Mouse (Mus musculus): ENCODE measurements at regions not wholly inside any gene's neighbourhood (a gene's known extent, or its start where the extent isn't known, plus 50 kb on each side); places are given as distances from the start of the nearest gene placed in this dataset.

- DNase-seq (ENCODE audit: low spot score) (no peak), ATAC-seq (ENCODE audit: low FRiP score) (no peak)
- WGBS = 53% methylated on average over 4 of the region's 4 CpGs
These were observed 120.0 kb downstream of the Dusp6 start for GRCm38 (mm10) chr10:99383028-99383427.

GRCm38 (mm10) chr10:99384366-99384765, 121.3 kb downstream of the Dusp6 start:
- Histone ChIP-seq H3K9me3 (ENCODE audit: control insufficient read depth, low read length) (no peaks in the 10 kb centered on the region), H3K36me3 (replicated peaks; ENCODE audit: control insufficient read depth, insufficient read depth) (no peaks in the 10 kb centered on the region), H3K27me3 (ENCODE audit: control insufficient read depth, insufficient read depth, low read length) (0 out of 2 replicates have a peak, but pooled peaks cover 3% of the 10 kb centered on the region), H3K9ac (no peak overlapping the region), H3K4me1 (replicated peaks; ENCODE audit: control insufficient read depth, insufficient read depth, low read length) (no peaks in the 10 kb centered on the region), H3K4me2 (replicated peaks) (no peak overlapping the region), H3K4me3 (replicated peaks; ENCODE audit: low read length) (no peak overlapping the region), H3K27ac (no peak overlapping the region)
- ATAC-seq (ENCODE audit: low FRiP score) = no peak
- no peak for DNase-seq (ENCODE audit: low spot score)
- WGBS = 96% methylated on average over 6 of the region's 6 CpGs

More at GRCm38 (mm10) chr10:99383028-99383427, 120.0 kb downstream of the Dusp6 start:
- Histone ChIP-seq H3K9ac (no peak overlapping the region), H3K27me3 (ENCODE audit: control insufficient read depth, insufficient read depth, low read length) (0 out of 2 replicates have a peak, but pooled peaks cover 3% of the 10 kb centered on the region), H3K9me3 (ENCODE audit: control insufficient read depth, low read length) (no peaks in the 10 kb centered on the region), H3K4me2 (replicated peaks) (no peak overlapping the region), H3K27ac (no peak overlapping the region), H3K4me1 (replicated peaks; ENCODE audit: control insufficient read depth, insufficient read depth, low read length) (no peaks in the 10 kb centered on the region), H3K36me3 (replicated peaks; ENCODE audit: control insufficient read depth, insufficient read depth) (no peaks in the 10 kb centered on the region), H3K4me3 (replicated peaks; ENCODE audit: low read length) (no peak overlapping the region)

- no peak for DNase-seq (ENCODE audit: low spot score)
- ATAC-seq (ENCODE audit: low FRiP score) = no peak
- Histone ChIP-seq H3K27ac (no peak overlapping the region), H3K36me3 (replicated peaks; ENCODE audit: control insufficient read depth, insufficient read depth) (no peaks in the 10 kb centered on the region), H3K4me3 (replicated peaks; ENCODE audit: low read length) (no peak overlapping the region), H3K27me3 (ENCODE audit: control insufficient read depth, insufficient read depth, low read length) (0 out of 2 replicates have a peak, but pooled peaks cover 3% of the 10 kb centered on the region), H3K4me2 (replicated peaks) (no peak overlapping the region), H3K9ac (no peak overlapping the region), H3K4me1 (replicated peaks; ENCODE audit: control insufficient read depth, insufficient read depth, low read length) (no peaks in the 10 kb centered on the region), H3K9me3 (ENCODE audit: control insufficient read depth, low read length) (no peaks in the 10 kb centered on the region)
- 97% methylated on average over 3 of the region's 4 CpGs for WGBS
These were observed 121.8 kb downstream of the Dusp6 start for GRCm38 (mm10) chr10:99384851-99385250.

GRCm38 (mm10) chr10:99385854-99386253, 122.8 kb downstream of the Dusp6 start:
- H3K9me3 ChIP-seq (ENCODE audit: control insufficient read depth, low read length) = no peaks in the 10 kb centered on the region
- 88% methylated on average over 6 of the region's 6 CpGs for WGBS
- no peak for ATAC-seq (ENCODE audit: low FRiP score)

GRCm38 (mm10) chr10:99388526-99388925, 125.5 kb downstream of the Dusp6 start:
- no peak overlapping the region for H3K4me2 ChIP-seq (replicated peaks)
- H3K9me3 ChIP-seq (ENCODE audit: control insufficient read depth, low read length) = no peaks in the 10 kb centered on the region
- H3K27ac ChIP-seq = no peak overlapping the region
- H3K9ac ChIP-seq = no peak overlapping the region
- no peak overlapping the region for H3K4me3 ChIP-seq (replicated peaks; ENCODE audit: low read length)
- ATAC-seq (ENCODE audit: low FRiP score) (no peak), DNase-seq (ENCODE audit: low spot score) (no peak)
- WGBS = 94% methylated on average over 7 of the region's 7 CpGs
- no peaks in the 10 kb centered on the region for H3K36me3 ChIP-seq (replicated peaks; ENCODE audit: control insufficient read depth, insufficient read depth)
- H3K27me3 ChIP-seq (ENCODE audit: control insufficient read depth, insufficient read depth, low read length) = 0 out of 2 replicates have a peak, but pooled peaks cover 3% of the 10 kb centered on the region
- no peaks in the 10 kb centered on the region for H3K4me1 ChIP-seq (replicated peaks; ENCODE audit: control insufficient read depth, insufficient read depth, low read length)

More at GRCm38 (mm10) chr10:99385854-99386253, 122.8 kb downstream of the Dusp6 start:
- H3K4me3 ChIP-seq (replicated peaks; ENCODE audit: low read length) = no peak overlapping the region
- 0 out of 2 replicates have a peak, but pooled peaks cover 3% of the 10 kb centered on the region for H3K27me3 ChIP-seq (ENCODE audit: control insufficient read depth, insufficient read depth, low read length)
- no peak overlapping the region for H3K27ac ChIP-seq
- no peaks in the 10 kb centered on the region for H3K4me1 ChIP-seq (replicated peaks; ENCODE audit: control insufficient read depth, insufficient read depth, low read length)
- H3K36me3 ChIP-seq (replicated peaks; ENCODE audit: control insufficient read depth, insufficient read depth) = no peaks in the 10 kb centered on the region
- no peak overlapping the region for H3K9ac ChIP-seq
- DNase-seq (ENCODE audit: low spot score) = no peak
- H3K4me2 ChIP-seq (replicated peaks) = no peak overlapping the region

- Histone ChIP-seq H3K9ac (no peak overlapping the region), H3K4me2 (replicated peaks) (no peak overlapping the region), H3K36me3 (replicated peaks; ENCODE audit: control insufficient read depth, insufficient read depth) (no peaks in the 10 kb centered on the region), H3K27me3 (ENCODE audit: control insufficient read depth, insufficient read depth, low read length) (0 out of 2 replicates have a peak, but pooled peaks cover 3% of the 10 kb centered on the region), H3K4me1 (replicated peaks; ENCODE audit: control insufficient read depth, insufficient read depth, low read length) (no peaks in the 10 kb centered on the region), H3K27ac (no peak overlapping the region), H3K4me3 (replicated peaks; ENCODE audit: low read length) (no peak overlapping the region), H3K9me3 (ENCODE audit: control insufficient read depth, low read length) (no peaks in the 10 kb centered on the region)
- 68% methylated on average over 8 of the region's 8 CpGs for WGBS
- DNase-seq (ENCODE audit: low spot score) (no peak), ATAC-seq (ENCODE audit: low FRiP score) (no peak)
These were observed 126.0 kb downstream of the Dusp6 start for GRCm38 (mm10) chr10:99388986-99389385.

GRCm38 (mm10) chr10:99390609-99391183, 127.7 kb downstream of the Dusp6 start:
- no peak overlapping the region for H3K4me2 ChIP-seq (replicated peaks)
- H3K36me3 ChIP-seq (replicated peaks; ENCODE audit: control insufficient read depth, insufficient read depth) = no peaks in the 10 kb centered on the region
- no peaks in the 10 kb centered on the region for H3K4me1 ChIP-seq (replicated peaks; ENCODE audit: control insufficient read depth, insufficient read depth, low read length)
- H3K9ac ChIP-seq = no peak overlapping the region
- WGBS = 71% methylated on average over 7 of the region's 7 CpGs
- no peaks in the 10 kb centered on the region for H3K9me3 ChIP-seq (ENCODE audit: control insufficient read depth, low read length)
- no peak for DNase-seq (ENCODE audit: low spot score)
- no peak overlapping the region for H3K27ac ChIP-seq
- H3K27me3 ChIP-seq (ENCODE audit: control insufficient read depth, insufficient read depth, low read length) = 0 out of 2 replicates have a peak, but pooled peaks cover 3% of the 10 kb centered on the region
- no peak for ATAC-seq (ENCODE audit: low FRiP score)
- H3K4me3 ChIP-seq (replicated peaks; ENCODE audit: low read length) = no peak overlapping the region

GRCm38 (mm10) chr10:99391725-99392124, 128.7 kb downstream of the Dusp6 start:
- WGBS = 94% methylated on average over 6 of the region's 6 CpGs
- Histone ChIP-seq H3K4me1 (replicated peaks; ENCODE audit: control insufficient read depth, insufficient read depth, low read length) (no peaks in the 10 kb centered on the region), H3K4me2 (replicated peaks) (no peak overlapping the region)

GRCm38 (mm10) chr10:99392979-99393378, 129.9 kb downstream of the Dusp6 start:
- H3K36me3 ChIP-seq (replicated peaks; ENCODE audit: control insufficient read depth, insufficient read depth) = no peaks in the 10 kb centered on the region
- H3K4me1 ChIP-seq (replicated peaks; ENCODE audit: control insufficient read depth, insufficient read depth, low read length) = no peaks in the 10 kb centered on the region
- no peak overlapping the region for H3K27ac ChIP-seq
- no peak overlapping the region for H3K9ac ChIP-seq
- WGBS = 88% methylated on average over 5 of the region's 5 CpGs
- H3K27me3 ChIP-seq (ENCODE audit: control insufficient read depth, insufficient read depth, low read length) = no peaks in the 10 kb centered on the region
- ATAC-seq (ENCODE audit: low FRiP score) = no peak
- H3K4me3 ChIP-seq (replicated peaks; ENCODE audit: low read length) = no peak overlapping the region
- H3K9me3 ChIP-seq (ENCODE audit: control insufficient read depth, low read length) = peaks cover 8% of the 10 kb centered on the region; the same call in 1 of the 2 replicates
- DNase-seq (ENCODE audit: low spot score) = no peak
- no peak overlapping the region for H3K4me2 ChIP-seq (replicated peaks)

More at GRCm38 (mm10) chr10:99391725-99392124, 128.7 kb downstream of the Dusp6 start:
- H3K27ac ChIP-seq = no peak overlapping the region
- H3K9ac ChIP-seq = no peak overlapping the region
- H3K4me3 ChIP-seq (replicated peaks; ENCODE audit: low read length) = no peak overlapping the region
- DNase-seq (ENCODE audit: low spot score) = no peak
- H3K9me3 ChIP-seq (ENCODE audit: control insufficient read depth, low read length) = no peaks in the 10 kb centered on the region
- no peak for ATAC-seq (ENCODE audit: low FRiP score)
- H3K27me3 ChIP-seq (ENCODE audit: control insufficient read depth, insufficient read depth, low read length) = 0 out of 2 replicates have a peak, but pooled peaks cover 3% of the 10 kb centered on the region
- H3K36me3 ChIP-seq (replicated peaks; ENCODE audit: control insufficient read depth, insufficient read depth) = no peaks in the 10 kb centered on the region
